Mouse (Mus musculus): ENCODE data around the gene Tfpt.

GRCm38 (mm10) chr7:3674507-3675227, 44.9 kb upstream of the Tfpt start:
- no peak for TF ChIP-seq POLR2A (IDR thresholded peaks at IDR 0.05; ENCODE audit: control insufficient read depth, low read depth, low read length)
- peak; percentile 84; the same call in 1 of the 2 replicates for TF ChIP-seq CTCF (IDR thresholded peaks at IDR 0.05; ENCODE audit: control insufficient read depth, insufficient read depth, insufficient replicate concordance, low read depth, low read length)
